Mouse (Mus musculus) cerebellum, adult 2 months (tissue): ENCODE measurements at regions not wholly inside any gene's neighbourhood (a gene's known extent, or its start where the extent isn't known, plus 50 kb on each side); places are given as distances from the start of the nearest gene placed in this dataset.
A peak's percentile ranks its signal among the peaks of the same experiment; 100 is the strongest.

Experiments
- CTCF ChIP-seq: fragments of 200-500 bp; IDR thresholded peaks from 2 replicates; pipeline ENCODE4 v1.5.1; 2011; ENCODE audit warnings: low read depth, mild to moderate bottlenecking, control low read depth, low read length, moderate library complexity, borderline replicate concordance; ENCODE audit not compliant: insufficient read depth
- POLR2A ChIP-seq: fragments of 200-500 bp; IDR thresholded peaks from 2 replicates; pipeline ENCODE4 v1.6.1; 2011; ENCODE audit warnings: low read length, control low read depth, borderline replicate concordance; ENCODE audit not compliant: insufficient read depth

DNA sequence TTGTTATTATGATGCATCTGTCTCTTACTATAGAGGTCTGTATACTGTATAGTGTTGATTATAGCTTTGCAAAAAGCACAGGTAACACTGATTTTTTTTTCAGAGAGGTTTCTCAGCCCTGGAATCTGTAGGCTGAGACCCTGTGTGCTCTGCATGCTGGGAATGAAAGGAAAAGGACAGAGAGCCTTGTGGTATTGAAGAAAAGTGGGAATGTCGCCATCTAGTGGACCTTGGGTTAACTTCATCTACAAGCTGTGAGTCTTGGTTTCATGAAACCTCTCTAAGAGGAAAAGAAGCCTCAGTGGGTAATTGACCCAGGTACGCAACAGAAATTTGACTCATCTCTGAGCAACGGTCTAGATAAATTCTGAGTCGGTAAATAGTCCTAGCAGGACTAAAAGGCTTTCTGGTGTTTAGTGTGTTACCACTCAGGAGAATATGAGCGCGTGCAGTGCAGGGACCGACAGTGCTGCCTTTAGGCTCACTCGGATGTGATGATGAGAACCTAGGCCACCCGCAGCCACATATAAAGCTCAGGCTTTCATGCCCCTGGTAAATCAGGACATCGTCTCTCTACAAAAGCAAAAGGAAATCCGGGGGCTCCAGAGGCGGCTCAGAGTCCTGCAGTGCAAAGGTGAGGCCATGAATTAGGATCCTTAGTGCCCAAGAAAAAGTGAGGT lies 75.9 kb upstream of the Nmur2 start:
- TF ChIP-seq POLR2A (no peak), CTCF (peak; percentile 40; the same call in 1 of the 2 replicates)
